Mouse (Mus musculus) small intestine, adult 2 months (tissue): ENCODE data around the gene Plekha8. TPM values are rescaled to one million over a fixed set of nuclear protein-coding genes. Genes with fewer than 3 reads are reported as not detected.

Experiments
- H3K27ac ChIP-seq: fragments of 200-500 bp; 2 replicates; pipeline ENCODE4 v1.5.1; 2012; ENCODE audit warnings: low read depth, low read length, control low read depth, inconsistent platforms; ENCODE audit not compliant: insufficient read depth
- H3K27me3 ChIP-seq: fragments of 200-500 bp; 2 replicates; pipeline ENCODE4 v1.6.1; 2012; ENCODE audit warnings: mild to moderate bottlenecking, moderate library complexity, low read length, inconsistent platforms; ENCODE audit not compliant: control insufficient read depth, insufficient read depth
- H3K36me3 ChIP-seq: fragments of 200-500 bp; 2 replicates; pipeline ENCODE4 v1.6.1; 2012; ENCODE audit warnings: mild to moderate bottlenecking, low read length, control low read depth, inconsistent platforms; ENCODE audit not compliant: control insufficient read depth, insufficient read depth
- H3K4me1 ChIP-seq: fragments of 200-500 bp; 2 replicates; pipeline ENCODE4 v1.6.1; 2012; ENCODE audit warnings: low read length, inconsistent platforms, mixed read lengths; ENCODE audit not compliant: control insufficient read depth, insufficient read depth, insufficient read length
- H3K4me3 ChIP-seq: fragments of 200-500 bp; 2 replicates; pipeline ENCODE4 v1.5.1; 2012; ENCODE audit warnings: low read depth, mild to moderate bottlenecking, control low read depth, inconsistent platforms, low read length, moderate library complexity
- CTCF ChIP-seq: fragments of 200-500 bp; IDR thresholded peaks from 2 replicates; pipeline ENCODE4 v1.5.1; 2012; ENCODE audit warnings: low read depth, mild to moderate bottlenecking, control low read depth, inconsistent platforms, low read length, moderate library complexity, mixed read lengths; ENCODE audit not compliant: insufficient replicate concordance, insufficient read length; ENCODE audit errors: extremely low read depth
- POLR2A ChIP-seq: fragments of 200-500 bp; IDR thresholded peaks from 2 replicates; pipeline ENCODE4 v1.6.1; 2012; ENCODE audit warnings: low read depth, mild to moderate bottlenecking, control low read depth, inconsistent platforms, low read length, moderate library complexity
- WGBS: fragments of 180-500 bp; shearing (Covaris S2); methylation state at CpG from one replicate; pipeline ENCODE4 v1.1.7; 2018; 5-methylcytosine and 5-hydroxymethylcytosine counted together
- polyA plus RNA-seq: library from polyadenylated mRNA; depleted of rRNA; stranded (reverse); fragments of >200 nt; gene quantifications from 2 replicates; pipeline ENCODE4 v1.2.3, GENCODE M21; 2012

Plekha8 gene
- polyA plus RNA-seq, 1 experiment, result 5.1 TPM

DNA sequence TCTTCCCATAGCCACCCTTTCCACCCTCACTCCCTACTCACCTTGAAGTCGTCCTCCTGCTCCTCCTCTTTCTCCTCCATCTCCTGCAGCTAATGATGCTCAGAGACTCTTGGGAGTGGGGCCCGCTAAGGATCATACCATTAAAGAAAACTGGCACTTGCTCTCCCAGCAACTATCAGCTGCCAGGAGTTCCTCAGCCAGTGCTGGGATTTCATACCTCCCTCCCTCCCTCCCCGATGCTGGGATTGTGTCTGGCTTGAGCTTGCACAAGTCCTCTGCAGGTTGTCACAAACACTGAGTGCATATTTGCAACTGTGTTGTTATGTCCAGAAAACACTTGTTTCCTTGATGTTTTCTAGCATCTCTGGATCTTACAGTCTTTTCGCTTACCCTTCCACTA, 2.3 kb downstream of the Plekha8 start, which contains the start of gene Fkbp14:
Fkbp14 (minus strand) TSS at position 101 of the 400 bp plus-strand sequence.
- WGBS, result 72% methylated on average over 4 of the region's 4 CpGs
- no peaks in the 10 kb centered on the region for H3K27me3 ChIP-seq
- H3K27ac ChIP-seq, result peak within 1 kb of the TSS; percentile 22
- peaks cover 2% of the 10 kb centered on the region; the same call in 1 of the 2 replicates for H3K36me3 ChIP-seq
- no peak within 1 kb of the TSS for H3K4me3 ChIP-seq
- H3K4me1 ChIP-seq, result peaks cover 18% of the 10 kb centered on the region; the same call in 1 of the 2 replicates
- TF ChIP-seq CTCF, result no peak
- TF ChIP-seq POLR2A, result no peak

DNA sequence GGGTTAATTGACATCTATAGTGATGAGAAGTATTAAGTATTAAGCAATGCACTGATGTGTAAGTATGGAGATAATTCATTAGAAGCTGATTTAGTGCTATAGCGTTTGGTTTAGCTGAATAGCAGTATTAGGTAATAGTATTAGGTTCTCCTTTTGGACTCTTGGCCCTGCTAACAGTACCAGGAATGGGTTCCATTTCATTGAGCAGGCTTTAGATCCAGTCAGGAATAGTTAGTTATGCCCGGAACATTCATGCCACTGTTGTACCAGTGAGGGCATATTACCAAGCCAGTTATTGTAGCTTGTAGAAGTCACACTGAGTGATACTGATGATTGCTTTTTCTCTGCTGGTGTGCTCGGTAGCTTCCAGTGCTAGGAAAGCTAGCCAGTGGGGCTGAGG, 2.8 kb downstream of the Plekha8 start:
- Histone ChIP-seq H3K4me1 (peaks cover 18% of the 10 kb centered on the region; the same call in 1 of the 2 replicates), H3K27ac (no peak overlapping the region), H3K36me3 (peaks cover 2% of the 10 kb centered on the region; the same call in 1 of the 2 replicates), H3K27me3 (no peaks in the 10 kb centered on the region), H3K4me3 (no peak overlapping the region)
- whole genome bisulfite sequencing, result 75% methylated on average over 3 of the region's 3 CpGs
- TF ChIP-seq CTCF (no peak), POLR2A (no peak)

DNA sequence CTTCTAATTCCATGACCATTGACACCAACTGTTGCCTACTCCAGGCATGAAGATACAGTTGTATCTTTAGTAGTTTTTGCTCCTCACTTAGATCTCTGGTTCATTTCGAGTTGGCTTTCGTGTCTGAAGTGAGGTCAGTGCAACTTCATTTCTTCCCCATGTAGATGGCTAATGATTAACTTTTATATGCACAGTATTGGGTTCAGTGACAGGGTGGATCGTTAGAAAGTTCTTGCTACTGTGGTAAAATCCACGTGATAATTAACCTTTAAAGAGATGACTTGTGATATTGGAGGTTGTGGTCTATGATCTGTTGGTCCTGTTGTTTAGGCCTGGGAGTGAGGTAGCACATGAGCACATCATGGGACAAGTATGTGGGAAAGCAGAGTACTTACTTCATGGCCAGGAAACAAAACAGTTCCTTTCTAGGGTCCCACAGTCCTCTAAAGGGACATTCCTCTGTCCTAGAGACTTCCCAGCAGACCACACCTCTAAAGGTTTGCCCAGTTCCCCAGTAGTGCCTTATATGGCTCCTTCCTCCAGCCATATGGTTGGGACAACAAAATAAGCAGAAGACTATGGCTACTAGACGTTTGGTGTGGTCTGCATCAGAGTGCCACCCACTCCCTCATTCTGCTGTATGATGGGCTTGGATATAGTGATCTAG, 5.9 kb downstream of the Plekha8 start:
- WGBS, result 24% methylated on average over 5 of the region's 5 CpGs
- Histone ChIP-seq H3K27ac (peak overlapping the region; percentile 90), H3K4me1 (peaks cover 18% of the 10 kb centered on the region; the same call in 1 of the 2 replicates), H3K4me3 (no peak overlapping the region), H3K27me3 (no peaks in the 10 kb centered on the region), H3K36me3 (peaks cover 5% of the 10 kb centered on the region; the same call in 1 of the 2 replicates)
- no peak for TF ChIP-seq CTCF
- no peak for TF ChIP-seq POLR2A

DNA sequence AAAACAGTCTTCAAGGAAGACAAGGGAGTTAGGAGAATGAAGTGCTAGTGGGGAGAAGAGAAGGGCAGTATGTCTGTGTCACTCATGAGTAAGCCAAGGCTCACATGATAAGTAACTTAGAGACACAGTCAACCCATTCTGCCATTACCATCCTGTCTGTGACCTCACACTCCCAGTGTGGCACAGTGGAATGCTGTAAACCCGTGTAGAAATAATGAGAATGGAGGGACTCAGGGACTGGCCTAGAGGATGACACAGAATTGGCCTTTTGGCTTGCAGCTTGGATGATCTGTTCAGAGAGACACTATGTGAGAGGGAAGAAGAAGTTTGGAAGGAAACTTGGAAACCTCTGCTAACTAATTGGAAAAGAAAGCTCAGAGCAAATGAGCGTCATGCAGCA, 8.0 kb downstream of the Plekha8 start:
- WGBS, result 87% methylated on average over 2 of the region's 2 CpGs
- H3K27me3 ChIP-seq, result no peaks in the 10 kb centered on the region
- no peak overlapping the region for H3K4me3 ChIP-seq
- TF ChIP-seq POLR2A, result no peak
- no peak for TF ChIP-seq CTCF
- H3K27ac ChIP-seq, result no peak overlapping the region
- peaks cover 11% of the 10 kb centered on the region; the same call in 1 of the 2 replicates for H3K4me1 ChIP-seq
- peaks cover 8% of the 10 kb centered on the region; the same call in 1 of the 2 replicates for H3K36me3 ChIP-seq

DNA sequence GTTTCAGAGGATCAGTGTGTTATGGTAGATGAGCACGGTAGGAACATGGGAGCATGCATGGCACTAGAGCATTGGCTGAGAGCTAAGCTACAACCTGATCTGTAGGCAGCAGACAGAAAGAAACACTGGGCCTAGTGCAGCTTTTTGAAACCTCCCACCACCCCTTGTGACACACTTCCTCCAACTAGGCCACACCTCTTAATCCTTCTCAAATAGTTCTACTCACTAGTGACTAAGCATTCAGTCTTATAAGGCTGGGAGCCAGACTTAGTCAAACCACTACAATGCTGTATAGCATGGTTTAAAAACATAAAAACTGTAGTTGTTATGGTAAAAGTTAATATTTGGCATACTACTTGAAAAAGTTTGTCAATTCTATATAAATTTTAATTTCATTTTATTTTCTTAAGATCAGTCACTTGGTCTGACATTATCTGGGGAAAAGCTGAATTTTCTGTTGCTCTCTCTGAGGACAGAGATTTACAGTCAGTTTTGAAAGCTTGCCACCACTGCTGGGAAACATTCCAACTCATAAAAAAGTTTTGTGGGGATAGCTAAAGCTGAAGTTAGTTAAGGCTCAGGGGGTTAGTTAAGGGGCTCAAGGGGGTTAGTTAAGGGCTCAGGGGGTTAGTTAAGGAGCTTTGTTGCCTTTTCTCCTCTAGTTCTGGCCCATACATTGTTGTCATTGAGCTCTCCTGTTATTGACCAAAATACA, 9.2 kb downstream of the Plekha8 start:
- H3K4me1 ChIP-seq, result peaks cover 11% of the 10 kb centered on the region; the same call in 1 of the 2 replicates
- no peak overlapping the region for H3K4me3 ChIP-seq
- H3K36me3 ChIP-seq, result peaks cover 9% of the 10 kb centered on the region; the same call in 1 of the 2 replicates
- no peaks in the 10 kb centered on the region for H3K27me3 ChIP-seq
- no peak for TF ChIP-seq POLR2A
- TF ChIP-seq CTCF, result no peak
- no peak overlapping the region for H3K27ac ChIP-seq
- 95% methylated on average over 1 of the region's 1 CpGs for WGBS

DNA sequence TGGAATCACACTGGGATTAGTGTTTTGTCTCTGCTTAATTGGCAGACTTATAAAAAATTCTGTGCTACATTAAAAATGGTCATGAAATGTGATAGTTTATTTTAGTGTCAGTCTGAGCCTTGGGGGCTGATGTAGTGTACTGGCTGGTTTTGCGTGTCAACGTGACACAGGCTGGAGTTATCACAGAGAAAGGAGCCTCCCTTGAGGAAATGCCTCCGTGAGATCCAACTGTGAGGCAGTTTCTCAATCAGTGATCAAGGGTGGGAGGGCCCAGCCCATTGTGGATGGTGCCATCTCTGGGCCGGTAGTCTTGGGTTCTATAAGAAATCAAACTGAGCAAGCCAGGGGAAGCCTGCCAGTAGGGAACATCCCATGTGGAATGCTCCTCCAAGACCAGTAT, 11.3 kb downstream of the Plekha8 start:
- H3K4me1 ChIP-seq, result peaks cover 3% of the 10 kb centered on the region; the same call in 1 of the 2 replicates
- no peak overlapping the region for H3K27ac ChIP-seq
- H3K36me3 ChIP-seq, result peaks cover 9% of the 10 kb centered on the region; the same call in 1 of the 2 replicates
- no peaks in the 10 kb centered on the region for H3K27me3 ChIP-seq
- no peak for TF ChIP-seq POLR2A
- no peak for TF ChIP-seq CTCF
- WGBS, result 67% methylated on average over 4 of the region's 4 CpGs
- no peak overlapping the region for H3K4me3 ChIP-seq

DNA sequence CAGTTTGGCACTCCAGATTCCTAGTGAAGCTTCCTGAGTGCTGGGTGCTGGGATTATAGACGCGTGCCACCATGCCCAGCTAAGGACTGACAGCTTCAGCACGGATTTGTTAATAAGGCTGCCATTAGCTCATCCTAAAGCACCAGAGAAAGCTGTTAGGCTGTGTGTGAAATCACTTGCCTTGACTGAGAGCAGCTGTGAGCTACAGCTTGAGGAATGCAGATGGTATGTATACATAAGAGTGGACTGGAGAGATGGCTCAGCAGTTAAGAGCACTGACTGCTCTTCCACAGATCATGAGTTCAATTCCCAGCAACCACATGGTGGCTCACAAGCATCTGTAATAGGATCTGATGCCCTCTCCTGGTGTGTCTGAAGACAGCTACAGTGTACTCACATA, 22.5 kb downstream of the Plekha8 start:
- no peak overlapping the region for H3K4me3 ChIP-seq
- TF ChIP-seq CTCF (no peak), POLR2A (no peak)
- H3K36me3 ChIP-seq, result peaks cover 35% of the 10 kb centered on the region
- no peaks in the 10 kb centered on the region for H3K4me1 ChIP-seq
- 86% methylated on average over 3 of the region's 3 CpGs for WGBS
- H3K27ac ChIP-seq, result no peak overlapping the region
- H3K27me3 ChIP-seq, result no peaks in the 10 kb centered on the region
